Mouse (Mus musculus): ENCODE data around the gene Engase. TPM values are rescaled to one million over a fixed set of nuclear protein-coding genes. Genes with fewer than 3 reads are reported as not detected.

The Engase gene
- 12.3 and 18.3 TPM in 2 replicates for polyA plus RNA-seq (2012; rRNA removed)

GRCm38 (mm10) chr11:118476396-118477373 is at the start of gene Engase:
Gene Engase, plus strand, starts transcription at chr11:118476829.
- Histone ChIP-seq H3K36me3 (ENCODE audit: control insufficient read depth, insufficient read depth, low read length) (peaks cover 11% of the 10 kb centered on the region), H3K27ac (ENCODE audit: insufficient read depth, low read depth, low read length) (peak within 1 kb of the TSS; percentile 80), H3K4me1 (ENCODE audit: control insufficient read depth, insufficient read depth, insufficient read length, low read length) (peaks cover 26% of the 10 kb centered on the region), H3K4me3 (ENCODE audit: low read depth, low read length) (peak within 1 kb of the TSS; percentile 90), H3K27me3 (ENCODE audit: control insufficient read depth, insufficient read depth, low read length) (no peaks in the 10 kb centered on the region)
- WGBS = under 1% methylated on average over 57 of the region's 57 CpGs
- TF ChIP-seq POLR2A (IDR thresholded peaks at IDR 0.05; ENCODE audit: low read depth, low read length) = peak; percentile 96
- TF ChIP-seq CTCF (IDR thresholded peaks at IDR 0.05; ENCODE audit: extremely low read depth, insufficient read length, insufficient replicate concordance, low read depth, low read length) = no peak

- 70% methylated on average over 3 of the region's 3 CpGs for WGBS
- no peaks in the 10 kb centered on the region for H3K36me3 ChIP-seq (ENCODE audit: control insufficient read depth, insufficient read depth, low read length)
- no peak overlapping the region for H3K27ac ChIP-seq (ENCODE audit: insufficient read depth, low read depth, low read length)
- no peak overlapping the region for H3K4me3 ChIP-seq (ENCODE audit: low read depth, low read length)
- no peak for TF ChIP-seq POLR2A (IDR thresholded peaks at IDR 0.05; ENCODE audit: low read depth, low read length)
- TF ChIP-seq CTCF (IDR thresholded peaks at IDR 0.05; ENCODE audit: extremely low read depth, insufficient read length, insufficient replicate concordance, low read depth, low read length) = no peak
- no peaks in the 10 kb centered on the region for H3K27me3 ChIP-seq (ENCODE audit: control insufficient read depth, insufficient read depth, low read length)
- peaks cover 9% of the 10 kb centered on the region for H3K4me1 ChIP-seq (ENCODE audit: control insufficient read depth, insufficient read depth, insufficient read length, low read length)
These were observed 49.3 kb upstream of the Engase start for GRCm38 (mm10) chr11:118427266-118427779.

- H3K4me3 ChIP-seq (ENCODE audit: low read depth, low read length) = peak within 1 kb of the TSS; percentile 40
- peak within 1 kb of the TSS; percentile 6 for H3K27ac ChIP-seq (ENCODE audit: insufficient read depth, low read depth, low read length)
- H3K4me1 ChIP-seq (ENCODE audit: control insufficient read depth, insufficient read depth, insufficient read length, low read length) = peaks cover 9% of the 10 kb centered on the region
- TF ChIP-seq CTCF (IDR thresholded peaks at IDR 0.05; ENCODE audit: extremely low read depth, insufficient read length, insufficient replicate concordance, low read depth, low read length) (no peak), POLR2A (IDR thresholded peaks at IDR 0.05; ENCODE audit: low read depth, low read length) (no peak)
- WGBS = 3% methylated on average over 8 of the region's 8 CpGs
- H3K27me3 ChIP-seq (ENCODE audit: control insufficient read depth, insufficient read depth, low read length) = no peaks in the 10 kb centered on the region
- H3K36me3 ChIP-seq (ENCODE audit: control insufficient read depth, insufficient read depth, low read length) = no peaks in the 10 kb centered on the region
These were observed 48.6 kb upstream of the Engase start, which contains the start of gene C1qtnf1 for GRCm38 (mm10) chr11:118427986-118428385. Gene C1qtnf1, plus strand, starts transcription at chr11:118428203.

- H3K4me3 ChIP-seq (ENCODE audit: low read depth, low read length) = peak overlapping the region; percentile 40
- peak overlapping the region; percentile 6 for H3K27ac ChIP-seq (ENCODE audit: insufficient read depth, low read depth, low read length)
These were observed 48.2 kb upstream of the Engase start for GRCm38 (mm10) chr11:118428460-118428868.

GRCm38 (mm10) chr11:118428944-118429709 is 47.5 kb upstream of the Engase start:
- Histone ChIP-seq H3K4me3 (ENCODE audit: low read depth, low read length) (peak overlapping the region; percentile 40), H3K4me1 (ENCODE audit: control insufficient read depth, insufficient read depth, insufficient read length, low read length) (peaks cover 1% of the 10 kb centered on the region; the same call in 1 of the 2 replicates), H3K27me3 (ENCODE audit: control insufficient read depth, insufficient read depth, low read length) (no peaks in the 10 kb centered on the region), H3K36me3 (ENCODE audit: control insufficient read depth, insufficient read depth, low read length) (no peaks in the 10 kb centered on the region), H3K27ac (ENCODE audit: insufficient read depth, low read depth, low read length) (peak overlapping the region; percentile 6)
- WGBS = 44% methylated on average over 8 of the region's 8 CpGs
- no peak for TF ChIP-seq CTCF (IDR thresholded peaks at IDR 0.05; ENCODE audit: extremely low read depth, insufficient read length, insufficient replicate concordance, low read depth, low read length)
- TF ChIP-seq POLR2A (IDR thresholded peaks at IDR 0.05; ENCODE audit: low read depth, low read length) = no peak

More at GRCm38 (mm10) chr11:118428460-118428868, 48.2 kb upstream of the Engase start:
- Histone ChIP-seq H3K36me3 (ENCODE audit: control insufficient read depth, insufficient read depth, low read length) (no peaks in the 10 kb centered on the region), H3K4me1 (ENCODE audit: control insufficient read depth, insufficient read depth, insufficient read length, low read length) (peaks cover 8% of the 10 kb centered on the region), H3K27me3 (ENCODE audit: control insufficient read depth, insufficient read depth, low read length) (no peaks in the 10 kb centered on the region)
- no peak for TF ChIP-seq CTCF (IDR thresholded peaks at IDR 0.05; ENCODE audit: extremely low read depth, insufficient read length, insufficient replicate concordance, low read depth, low read length)
- TF ChIP-seq POLR2A (IDR thresholded peaks at IDR 0.05; ENCODE audit: low read depth, low read length) = no peak
- 10% methylated on average over 11 of the region's 11 CpGs for WGBS

- H3K27me3 ChIP-seq (ENCODE audit: control insufficient read depth, insufficient read depth, low read length) = no peaks in the 10 kb centered on the region
- H3K27ac ChIP-seq (ENCODE audit: insufficient read depth, low read depth, low read length) = no peak overlapping the region
- WGBS = 20% methylated on average over 4 of the region's 4 CpGs
- TF ChIP-seq POLR2A (IDR thresholded peaks at IDR 0.05; ENCODE audit: low read depth, low read length) (no peak), CTCF (IDR thresholded peaks at IDR 0.05; ENCODE audit: extremely low read depth, insufficient read length, insufficient replicate concordance, low read depth, low read length) (no peak)
- H3K4me1 ChIP-seq (ENCODE audit: control insufficient read depth, insufficient read depth, insufficient read length, low read length) = no peaks in the 10 kb centered on the region
- no peaks in the 10 kb centered on the region for H3K36me3 ChIP-seq (ENCODE audit: control insufficient read depth, insufficient read depth, low read length)
- H3K4me3 ChIP-seq (ENCODE audit: low read depth, low read length) = no peak overlapping the region
These were observed 46.2 kb upstream of the Engase start for GRCm38 (mm10) chr11:118430291-118430885.

Measured in small intestine, adult 2 months (tissue).